Mouse (Mus musculus) G1E (cell line): ENCODE data around the gene Rps25. TPM values are rescaled to one million over a fixed set of nuclear protein-coding genes. Genes with fewer than 3 reads are reported as not detected.
"Not testable (repeated sequence)": the region's sequence is repeated elsewhere in the genome, so short reads cannot be mapped to it uniquely, and the experiment has no call there.

Source experiments
- ATAC-seq: 2 replicates; pipeline ENCODE4 v1.8.0; 2016; ENCODE audit warnings: mild to moderate bottlenecking; ENCODE audit not compliant: insufficient number of reproducible peaks, poor library complexity, low FRiP score, severe bottlenecking; ENCODE audit errors: extremely low read depth
- DNase-seq: peaks from one replicate; pipeline ENCODE4 v3.0.0; 2012; ENCODE audit warnings: low spot score
- H3K27me3 ChIP-seq: 2 replicates; pipeline ENCODE4 v1.6.1; 2012; ENCODE audit warnings: mild to moderate bottlenecking, low read length, inconsistent platforms; ENCODE audit not compliant: insufficient read depth
- H3K36me3 ChIP-seq: replicated peaks from 2 replicates; pipeline ENCODE3; 2012; ENCODE audit warnings: mild to moderate bottlenecking, inconsistent platforms
- H3K4me1 ChIP-seq: 2 replicates; pipeline ENCODE4 v1.6.1; 2012; ENCODE audit warnings: low read depth, low read length, inconsistent platforms, mixed read lengths; ENCODE audit not compliant: insufficient read depth
- H3K4me3 ChIP-seq: 2 replicates; pipeline ENCODE4 v1.5.1; 2012; ENCODE audit warnings: low read depth, mild to moderate bottlenecking, inconsistent platforms, low read length, moderate library complexity, mixed read lengths
- H3K9me3 ChIP-seq: replicated peaks from 2 replicates; pipeline ENCODE4 v1.6.1; 2012; ENCODE audit warnings: inconsistent platforms
- CTCF ChIP-seq: IDR thresholded peaks from 2 replicates; pipeline ENCODE4 v1.5.1; 2012; ENCODE audit warnings: low read depth, low read length, inconsistent platforms, mixed read lengths
- GATA1 ChIP-seq: IDR thresholded peaks from 2 replicates; pipeline ENCODE4 v1.6.1; 2012; ENCODE audit warnings: borderline replicate concordance, low read length, inconsistent platforms, mixed read lengths
- GATA2 ChIP-seq: IDR thresholded peaks from 2 replicates; pipeline ENCODE4 v1.6.1; 2012; ENCODE audit warnings: low read depth, low read length, inconsistent platforms, borderline replicate concordance
- POLR2AphosphoS5 ChIP-seq: IDR thresholded peaks from 2 replicates; pipeline ENCODE4 v1.6.1; 2012; ENCODE audit warnings: low read depth, low read length, inconsistent platforms; ENCODE audit not compliant: insufficient replicate concordance
- TAL1 ChIP-seq: conservative IDR thresholded peaks from 2 replicates; pipeline ENCODE4 v1.6.1; 2012; ENCODE audit warnings: low read depth, low read length, inconsistent platforms, mixed read lengths
- polyA plus RNA-seq: library from polyadenylated mRNA; stranded (reverse); fragments of >175 nt; gene quantifications from 2 replicates; pipeline ENCODE4 v1.2.3, GENCODE M21; 2012
- total RNA-seq, 2 experiments: library from RNA; stranded (forward) in 1 of 2; stranded (reverse) in 1 of 2; fragments of 200-1000 nt in 1 of 2; fragments of >200 nt in 1 of 2; fragmentation: Nextera tagmentation in 1 of 2; gene quantifications; 2 replicates each; pipeline ENCODE4 v1.2.3; 2014 to 2017

The Rps25 gene
- total and polyA plus RNA-seq, 3 experiments = 230 to 2,521 (median 661) TPM

DNA sequence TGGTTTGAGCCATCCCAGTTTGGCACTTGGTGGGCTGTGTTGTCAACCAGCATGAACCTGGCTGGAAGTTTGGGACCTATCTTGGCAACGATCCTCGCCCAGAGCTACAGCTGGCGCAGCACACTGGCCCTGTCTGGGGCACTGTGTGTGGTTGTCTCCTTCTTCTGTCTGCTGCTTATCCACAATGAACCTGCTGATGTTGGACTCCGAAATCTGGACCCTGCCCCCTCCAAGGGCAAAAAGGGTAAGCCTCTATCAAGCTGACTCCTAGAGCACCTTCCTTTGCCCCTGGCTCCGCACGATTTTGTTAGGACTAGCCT is 7.2 kb upstream of the Rps25 start:
- DNase-seq (no peak), ATAC-seq (no peak)
- Histone ChIP-seq H3K9me3 (no peaks in the 10 kb centered on the region), H3K27me3 (no peaks in the 10 kb centered on the region), H3K4me1 (peaks cover 67% of the 10 kb centered on the region), H3K4me3 (no peak overlapping the region), H3K36me3 (peaks cover 65% of the 10 kb centered on the region)
- TF ChIP-seq POLR2AphosphoS5 (no peak), GATA2 (no peak), CTCF (no peak), GATA1 (no peak), TAL1 (no peak)

DNA sequence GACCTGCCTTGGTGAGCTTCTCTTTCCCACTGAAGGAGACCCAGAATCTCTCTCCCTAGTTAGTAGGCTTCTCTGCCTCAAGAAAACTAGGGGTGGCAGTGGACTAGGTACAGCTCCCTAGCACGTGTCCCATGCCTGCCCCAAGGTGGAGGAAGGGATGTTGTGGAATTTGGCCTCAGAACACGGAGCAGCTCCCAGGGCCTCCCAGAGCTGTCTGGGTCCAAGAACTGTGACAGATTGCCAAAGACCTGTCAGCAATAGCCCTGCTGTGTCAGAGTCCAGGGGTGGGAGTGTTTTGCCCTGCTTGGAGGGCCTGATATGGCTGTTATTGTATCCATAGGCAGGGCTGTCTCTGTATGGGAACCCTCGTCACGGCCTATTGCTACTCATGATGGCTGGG is 5.9 kb upstream of the Rps25 start:
- DNase-seq (no peak), ATAC-seq (no peak)
- TF ChIP-seq CTCF = no peak
- no peak for TF ChIP-seq TAL1
- TF ChIP-seq GATA1 = no peak
- no peak for TF ChIP-seq POLR2AphosphoS5
- TF ChIP-seq GATA2 = no peak

DNA sequence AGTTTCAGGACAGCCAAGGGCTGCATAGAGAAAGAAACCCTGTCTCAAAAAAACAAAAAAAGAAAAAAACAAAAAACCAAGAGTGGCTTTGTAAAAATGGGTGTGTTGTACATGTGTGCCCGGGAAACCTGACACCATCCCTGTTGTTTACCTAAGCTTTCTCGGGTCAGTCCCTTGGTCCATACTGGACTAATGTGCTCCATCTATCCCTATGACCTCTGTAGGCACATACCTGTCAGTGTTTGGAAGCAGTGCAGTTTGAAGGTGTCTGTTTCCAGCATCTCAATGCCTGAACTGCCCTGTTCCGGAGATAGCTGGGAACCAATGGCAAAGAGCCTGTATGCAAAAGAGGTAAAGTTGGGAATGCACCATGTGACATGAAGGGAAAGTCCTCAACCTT is 1.9 kb upstream of the Rps25 start:
- Histone ChIP-seq H3K4me3 (no peak overlapping the region), H3K4me1 (peaks cover 56% of the 10 kb centered on the region), H3K9me3 (no peaks in the 10 kb centered on the region), H3K27me3 (no peaks in the 10 kb centered on the region), H3K36me3 (peaks cover 74% of the 10 kb centered on the region)
- DNase-seq (no peak), ATAC-seq (no peak)
- TF ChIP-seq GATA1 (no peak), CTCF (no peak), GATA2 (no peak), TAL1 (no peak), POLR2AphosphoS5 (no peak)

More for the DNA sequence above, 5.9 kb upstream of the Rps25 start:
- Histone ChIP-seq H3K9me3 (no peaks in the 10 kb centered on the region), H3K36me3 (peaks cover 79% of the 10 kb centered on the region), H3K4me3 (no peak overlapping the region), H3K4me1 (peaks cover 75% of the 10 kb centered on the region), H3K27me3 (no peaks in the 10 kb centered on the region)

DNA sequence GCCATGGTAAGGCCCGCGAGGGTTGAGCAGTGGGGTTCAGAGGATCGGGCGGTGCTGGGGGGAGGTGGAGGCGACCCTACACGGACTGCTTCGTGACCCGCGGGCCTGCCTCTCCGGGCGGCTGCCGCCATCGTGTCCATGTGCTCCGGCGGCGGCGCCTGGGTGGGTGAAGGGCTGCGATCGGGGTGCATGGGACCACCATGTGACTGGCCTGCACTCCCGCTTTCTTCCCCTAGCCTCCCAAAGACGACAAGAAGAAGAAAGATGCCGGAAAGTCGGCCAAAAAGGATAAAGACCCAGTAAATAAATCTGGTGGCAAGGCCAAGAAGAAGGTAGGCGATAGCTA is 786 bp downstream of the Rps25 start:
- Histone ChIP-seq H3K36me3 (peaks cover 74% of the 10 kb centered on the region), H3K9me3 (no peaks in the 10 kb centered on the region), H3K4me1 (peaks cover 56% of the 10 kb centered on the region), H3K27me3 (no peaks in the 10 kb centered on the region), H3K4me3 (peak overlapping the region; percentile 84)
- TF ChIP-seq GATA1 (no peak), POLR2AphosphoS5 (no peak), CTCF (no peak), TAL1 (no peak), GATA2 (no peak)
- no peak for ATAC-seq
- DNase-seq = no peak

DNA sequence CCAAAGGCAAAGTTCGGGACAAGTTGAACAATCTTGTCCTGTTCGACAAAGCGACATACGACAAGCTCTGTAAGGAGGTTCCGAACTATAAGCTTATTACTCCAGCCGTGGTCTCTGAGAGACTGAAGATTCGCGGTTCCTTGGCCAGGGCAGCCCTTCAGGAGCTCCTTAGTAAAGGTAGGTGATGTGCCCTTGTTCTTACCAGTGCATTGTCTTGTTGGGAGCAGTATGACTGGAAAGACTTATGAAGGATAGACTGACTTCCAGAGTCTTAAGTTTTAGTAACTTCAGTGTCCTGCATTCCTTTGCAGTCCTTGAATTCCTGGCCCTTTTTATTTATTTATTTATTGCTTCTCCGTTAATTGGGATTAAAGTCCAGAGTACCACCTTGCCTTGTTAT is 1.8 kb downstream of the Rps25 start:
- H3K9me3 ChIP-seq, H3K27me3 ChIP-seq, DNase-seq, ATAC-seq: not testable (repeated sequence)
- H3K4me3 ChIP-seq = peak overlapping the region; percentile 84
- peaks cover 60% of the 10 kb centered on the region for H3K4me1 ChIP-seq
- peaks cover 74% of the 10 kb centered on the region for H3K36me3 ChIP-seq

DNA sequence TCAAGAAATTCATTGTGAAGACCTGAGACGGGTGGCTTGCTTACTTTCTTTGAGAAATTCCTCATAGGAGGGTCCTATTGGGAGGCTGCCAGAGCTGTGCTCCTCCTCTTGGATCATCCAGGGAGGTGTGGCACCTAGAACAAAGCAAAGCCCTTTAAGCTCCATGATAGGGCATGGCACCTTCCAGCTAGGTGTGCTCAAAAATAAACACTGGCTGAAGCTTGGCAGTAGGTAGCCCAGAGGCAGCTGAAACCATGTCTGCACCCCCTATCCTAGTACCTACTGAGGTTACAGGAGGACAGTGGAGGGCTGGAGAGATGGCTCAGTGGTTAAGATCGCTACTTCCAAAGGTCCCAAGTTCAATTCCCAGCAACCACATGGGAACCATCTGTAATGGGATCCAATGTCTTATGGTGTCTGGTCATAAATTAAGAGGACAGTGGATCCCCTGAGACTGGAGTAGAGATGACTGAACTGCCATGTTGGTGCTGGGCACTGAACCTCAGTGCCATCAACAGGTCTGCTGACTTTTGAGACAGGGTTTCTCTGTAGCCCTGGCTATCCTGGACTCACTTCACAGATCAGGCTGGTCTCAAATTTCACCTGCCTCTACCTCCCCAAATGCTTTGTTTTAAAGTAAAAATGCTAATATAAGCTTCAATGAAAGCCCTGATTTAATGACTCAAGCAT is 3.9 kb downstream of the Rps25 start:
- Histone ChIP-seq H3K9me3 (no peaks in the 10 kb centered on the region), H3K4me3 (peak overlapping the region; percentile 1; the same call in 1 of the 2 replicates), H3K36me3 (peaks cover 71% of the 10 kb centered on the region), H3K27me3 (no peaks in the 10 kb centered on the region), H3K4me1 (peaks cover 52% of the 10 kb centered on the region)
- no peak for DNase-seq
- TF ChIP-seq GATA2 (no peak), CTCF (no peak), GATA1 (no peak), POLR2AphosphoS5 (no peak; the same call in 1 of the 2 replicates), TAL1 (no peak)
- ATAC-seq = no peak

DNA sequence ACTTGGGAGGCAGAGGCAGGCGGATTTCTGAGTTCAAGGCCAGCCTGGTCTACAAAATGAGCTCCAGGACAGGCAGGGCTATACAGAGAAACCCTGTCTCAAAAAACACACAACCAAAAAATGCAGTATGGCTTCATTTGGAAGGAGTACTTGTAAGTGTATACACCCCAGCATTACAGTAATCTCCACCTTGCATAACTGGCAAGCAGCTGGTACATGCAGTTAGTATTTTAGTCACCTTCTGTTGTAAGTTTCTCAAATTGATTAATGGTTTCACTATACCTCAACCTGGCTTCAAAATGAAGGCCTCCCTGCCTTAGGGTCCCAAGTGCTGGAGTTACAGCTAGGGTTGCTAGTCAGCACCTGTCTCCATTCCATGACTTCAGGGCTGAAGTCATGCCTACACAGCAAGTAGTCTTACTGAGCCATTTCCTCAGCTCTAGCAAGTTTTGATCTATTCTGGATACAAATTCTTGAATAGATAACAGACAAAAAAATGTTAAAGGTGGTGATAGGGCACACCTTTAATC is 4.7 kb downstream of the Rps25 start:
- ATAC-seq (no peak), DNase-seq (no peak)
- Histone ChIP-seq H3K4me1 (peaks cover 55% of the 10 kb centered on the region), H3K4me3 (no peak overlapping the region; the same call in 1 of the 2 replicates), H3K27me3 (no peaks in the 10 kb centered on the region), H3K36me3 (peaks cover 76% of the 10 kb centered on the region), H3K9me3 (no peaks in the 10 kb centered on the region)
- TF ChIP-seq CTCF (no peak), GATA1 (no peak), TAL1 (no peak), POLR2AphosphoS5 (no peak; the same call in 1 of the 2 replicates), GATA2 (no peak)
